Mouse (Mus musculus) C2C12 (cell line): Measurements from ENCODE around the gene Draxin.

Experiments used
- CTCF ChIP-seq: IDR thresholded peaks from one replicate; pipeline ENCODE4 v1.5.1; 2011; ENCODE audit not compliant: control insufficient read depth, insufficient read depth, insufficient read length
- FOSL1 ChIP-seq: IDR thresholded peaks from one replicate; pipeline ENCODE4 v1.8.0; 2011; ENCODE audit warnings: mild to moderate bottlenecking, low read length; ENCODE audit not compliant: poor library complexity, insufficient read depth, severe bottlenecking

DNA sequence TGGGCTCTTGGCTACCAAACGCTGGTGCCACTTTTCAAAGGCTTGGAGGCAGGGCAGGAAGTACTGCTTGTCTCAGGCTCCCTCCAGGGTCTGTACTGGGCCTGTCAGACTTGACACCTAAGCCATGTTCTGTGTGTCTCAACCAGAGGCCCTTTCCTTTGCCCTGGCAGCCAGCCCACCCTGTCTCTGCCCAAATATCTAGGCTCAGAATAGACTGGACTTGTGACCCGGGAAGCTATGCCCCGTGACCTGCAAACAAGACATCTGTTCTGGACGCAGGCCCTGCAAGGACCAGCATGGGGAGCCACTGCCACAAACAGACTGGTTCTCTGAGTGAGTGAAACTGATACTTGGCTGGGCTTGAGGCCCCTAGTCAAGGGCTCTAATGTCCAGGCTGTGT, 73.7 kb downstream of the Draxin start:
- TF ChIP-seq CTCF (no peak), FOSL1 (no peak)
